Mouse (Mus musculus) lung, postnatal 0 days (tissue): ENCODE data around the gene Zdhhc6.

Source experiments
- CTCF ChIP-seq: IDR thresholded peaks from 2 replicates; pipeline ENCODE4 v1.5.1; 2016; ENCODE audit warnings: antibody characterized with exemption, mild to moderate bottlenecking
- EP300 ChIP-seq: IDR thresholded peaks from 2 replicates; pipeline ENCODE4 v1.6.1; 2016; ENCODE audit warnings: antibody characterized with exemption, mild to moderate bottlenecking, control low read depth

- TF ChIP-seq CTCF (no peak; the same call in 1 of the 2 replicates), EP300 (no peak)
These were observed at the start of gene Zdhhc6 for GRCm38 (mm10) chr19:55315452-55316108.
